Mouse (Mus musculus): ENCODE measurements at regions not wholly inside any gene's neighbourhood (a gene's known extent, or its start where the extent isn't known, plus 50 kb on each side); places are given as distances from the start of the nearest gene placed in this dataset.

DNA sequence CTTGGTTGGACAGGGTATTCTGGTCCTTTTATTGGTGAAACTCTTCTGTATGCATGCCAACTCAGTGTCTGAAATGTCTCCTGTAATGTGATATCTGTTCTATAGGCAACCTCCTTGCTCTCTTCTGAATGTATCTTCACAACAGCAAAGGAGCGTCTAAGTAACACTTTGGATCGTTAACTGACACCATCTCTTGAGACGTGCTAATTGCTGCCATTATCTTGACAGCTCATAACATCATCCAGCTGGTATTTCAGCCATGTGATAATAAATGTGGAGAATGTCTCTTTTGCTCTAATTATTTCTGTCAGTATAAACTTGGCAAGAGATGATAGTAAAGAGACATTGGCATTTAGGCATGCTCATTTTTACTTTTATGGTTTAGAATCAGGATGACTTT lies 68.8 kb upstream of the Col8a1 start:
- no peak for DNase-seq (ENCODE audit: low spot score)

- no peak for DNase-seq (ENCODE audit: low spot score)
Observed at GRCm38 (mm10) chr16:57845416-57845815, 90.9 kb upstream of the Col8a1 start.

DNA sequence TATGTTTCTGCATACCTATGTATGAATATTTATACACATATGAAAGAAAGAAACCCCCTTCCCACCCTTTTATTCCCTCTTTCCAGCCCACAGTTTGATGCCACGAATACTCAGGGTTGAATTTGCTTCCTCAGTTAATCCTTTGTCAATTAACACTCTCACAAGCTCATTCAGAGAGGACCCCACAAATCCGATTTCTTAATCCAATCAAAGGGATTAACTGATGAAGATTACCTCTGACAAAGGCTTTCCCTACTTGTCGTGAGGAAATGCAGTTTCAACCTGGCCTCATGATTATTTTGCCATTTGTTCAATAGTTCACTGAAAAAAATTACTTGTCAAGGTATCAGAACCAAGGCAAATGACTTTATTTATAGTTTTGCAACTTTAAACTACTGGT lies 91.8 kb upstream of the Col8a1 start:
- DNase-seq (ENCODE audit: low spot score): no peak

DNA sequence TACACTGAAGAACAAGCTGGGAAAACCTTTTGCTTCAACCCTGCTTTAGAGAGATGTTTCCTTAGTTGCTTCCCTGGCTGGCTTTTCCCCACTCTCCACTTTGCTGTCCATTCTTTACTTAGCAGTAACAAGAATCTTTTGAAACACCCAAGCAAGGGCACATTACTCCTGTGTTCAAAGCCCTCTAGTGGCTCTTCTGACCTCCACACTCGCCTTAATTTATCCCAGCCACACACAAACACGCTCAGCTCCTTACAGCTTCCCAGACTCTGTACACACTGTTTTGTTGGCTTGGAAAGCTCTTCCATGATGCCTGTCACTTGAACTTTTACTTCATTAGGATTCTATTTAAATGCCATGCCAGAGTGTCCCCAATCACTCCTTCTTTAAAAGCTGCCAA lies 97.3 kb upstream of the Col8a1 start:
- no peak for DNase-seq (ENCODE audit: low spot score)

- no peak for DNase-seq (ENCODE audit: low spot score)
Observed at GRCm38 (mm10) chr16:57852838-57853460, 98.4 kb upstream of the Col8a1 start.

DNA sequence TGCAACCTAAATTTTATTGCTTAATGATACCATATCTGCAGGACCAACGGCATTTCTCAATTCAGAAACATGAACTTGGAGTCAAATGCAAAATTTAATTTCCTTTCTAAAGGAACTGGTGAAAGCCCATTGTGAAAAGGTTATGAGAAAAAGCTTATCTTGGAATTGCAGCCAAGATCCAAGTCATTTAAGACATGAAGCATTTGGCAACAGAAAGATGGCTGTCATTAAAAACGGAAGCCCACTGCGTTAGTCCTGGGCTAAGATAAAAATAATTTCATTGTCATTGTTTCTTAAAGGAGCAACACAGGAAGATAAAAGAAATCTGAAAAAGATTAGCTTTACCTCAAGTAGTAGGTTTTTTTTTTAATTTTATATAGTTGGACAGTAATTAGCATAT lies 99.2 kb upstream of the Col8a1 start:
- DNase-seq (ENCODE audit: low spot score): no peak

DNA sequence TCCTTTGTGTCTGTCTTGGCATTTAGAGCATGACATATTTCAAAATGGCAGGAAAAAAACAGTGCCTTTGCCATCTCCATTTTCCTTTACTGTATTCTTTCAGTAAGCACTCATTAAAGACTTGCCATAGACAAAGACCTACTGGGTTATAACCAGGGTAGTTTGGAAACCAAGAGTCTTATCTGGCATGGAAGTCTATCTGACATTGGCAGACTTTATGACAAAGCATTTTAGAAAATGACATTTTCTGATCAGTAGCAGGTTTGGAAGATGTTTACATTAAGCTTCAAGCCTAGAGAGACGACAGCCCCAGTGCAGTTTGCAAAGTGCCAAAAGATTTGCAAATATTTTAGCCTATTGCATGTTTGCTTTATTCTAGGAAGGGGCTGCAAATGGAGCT lies 102.5 kb upstream of the Col8a1 start:
- no peak for DNase-seq (ENCODE audit: low spot score)

- no peak for DNase-seq (ENCODE audit: low spot score)
Observed at GRCm38 (mm10) chr16:57858151-57858764, 103.7 kb upstream of the Col8a1 start.

- DNase-seq (ENCODE audit: low spot score): no peak
Observed at GRCm38 (mm10) chr16:57858765-57859201, 104.2 kb upstream of the Col8a1 start.

DNA sequence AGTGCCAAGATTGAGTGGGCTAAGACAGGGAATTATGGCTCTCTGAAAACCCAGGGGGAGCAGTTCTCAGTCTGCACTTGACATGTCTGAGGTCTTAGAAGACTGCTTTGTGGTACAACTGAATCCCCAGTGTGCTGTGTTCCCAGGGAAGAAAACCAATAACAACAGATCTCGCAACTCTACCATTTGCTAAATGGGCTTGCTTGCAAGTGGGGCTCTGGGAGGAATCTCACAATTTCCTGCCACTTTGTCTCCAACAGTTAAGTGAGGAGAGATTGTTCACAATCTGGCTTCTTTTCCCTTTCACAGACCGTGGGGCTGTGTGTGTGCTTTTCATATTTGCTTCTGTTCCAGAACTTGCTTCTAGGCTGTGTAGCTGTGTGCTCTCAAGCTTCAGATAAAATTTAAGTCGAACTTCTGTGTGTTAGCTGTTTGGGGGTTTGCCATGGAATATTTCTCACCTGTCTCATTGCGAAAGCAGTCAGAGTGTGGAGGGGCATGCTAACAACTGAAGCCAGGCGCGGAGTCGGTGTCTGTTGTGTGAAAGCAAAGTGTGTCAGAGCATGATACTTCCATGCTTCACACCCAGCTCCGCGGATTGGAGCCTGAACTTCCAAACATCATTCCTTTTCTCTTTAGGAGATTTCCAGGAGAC lies 108.8 kb upstream of the Col8a1 start:
- DNase-seq (ENCODE audit: low spot score): no peak

GRCm38 (mm10) chr16:57876857-57877256 lies 122.3 kb upstream of the Col8a1 start:
- no peak for DNase-seq (ENCODE audit: low spot score)

DNA sequence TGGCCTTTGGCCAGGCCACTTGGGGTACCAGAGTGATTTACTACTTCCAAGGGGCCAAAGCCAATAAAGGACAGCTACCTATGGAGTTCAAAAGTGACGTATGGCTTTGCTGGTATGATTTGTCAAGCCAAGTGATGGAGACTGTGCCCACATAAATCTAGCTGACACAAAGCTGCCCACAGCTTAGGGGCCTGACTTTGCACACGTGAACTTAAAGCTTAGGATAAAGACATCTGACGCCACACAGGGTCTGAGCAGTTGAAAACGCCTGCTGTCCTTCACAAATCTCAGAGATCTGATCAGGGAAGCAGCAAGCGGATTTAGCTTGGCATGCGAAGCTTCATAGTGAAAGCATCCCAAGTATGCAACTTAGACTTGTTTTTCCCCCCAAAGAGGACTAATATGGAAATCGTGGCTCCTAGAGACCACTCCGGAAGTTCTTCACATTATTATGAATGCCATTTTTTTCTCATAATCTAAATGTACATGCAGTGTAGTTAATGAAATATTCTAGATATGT lies 127.1 kb upstream of the Col8a1 start:
- no peak for DNase-seq (ENCODE audit: low spot score)

DNA sequence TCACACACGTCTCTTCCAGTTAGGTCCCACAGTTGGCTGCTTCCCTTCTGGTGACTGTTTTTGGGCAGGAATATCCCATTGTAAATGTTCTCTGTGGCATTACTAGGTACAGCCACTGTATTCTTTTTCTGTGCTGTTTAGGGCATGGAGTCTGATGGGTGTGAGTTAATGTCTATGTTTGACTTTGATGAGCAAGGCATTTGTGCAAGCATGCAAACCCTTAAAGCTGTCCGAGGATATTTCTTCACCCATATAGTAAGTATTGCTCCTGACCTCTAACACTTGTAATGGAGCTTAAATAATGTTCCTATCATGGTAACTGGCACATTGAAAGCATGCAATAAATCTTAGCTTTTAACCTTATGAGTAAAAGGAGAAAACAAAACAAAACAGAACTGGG lies 133.6 kb upstream of the Col8a1 start:
- no peak for DNase-seq (ENCODE audit: low spot score)

DNA sequence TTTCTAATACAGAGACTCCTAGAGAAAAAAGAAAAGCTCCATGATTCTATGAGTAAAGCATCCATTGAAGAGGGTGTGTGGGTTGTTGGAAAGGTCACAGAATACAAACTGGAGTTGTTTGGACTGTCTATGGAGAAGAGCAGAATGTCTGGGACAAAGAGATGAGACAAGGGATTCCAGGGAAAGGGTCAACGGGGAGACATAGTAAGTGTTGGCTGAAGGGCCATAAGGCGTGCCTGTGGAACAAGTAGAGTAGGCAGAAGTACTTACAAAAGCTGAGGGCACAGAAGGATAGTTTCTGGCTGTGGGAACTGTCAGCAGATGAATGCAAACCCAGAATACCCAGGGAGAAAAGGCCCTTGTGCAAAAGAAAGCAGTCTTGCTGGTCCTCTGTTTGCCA lies 134.0 kb upstream of the Col8a1 start:
- DNase-seq (ENCODE audit: low spot score): no peak

GRCm38 (mm10) chr16:57890135-57890534 lies 135.6 kb upstream of the Col8a1 start:
- DNase-seq (ENCODE audit: low spot score): no peak

- no peak for DNase-seq (ENCODE audit: low spot score)
Observed at GRCm38 (mm10) chr16:57893111-57893510, 138.6 kb upstream of the Col8a1 start.

DNA sequence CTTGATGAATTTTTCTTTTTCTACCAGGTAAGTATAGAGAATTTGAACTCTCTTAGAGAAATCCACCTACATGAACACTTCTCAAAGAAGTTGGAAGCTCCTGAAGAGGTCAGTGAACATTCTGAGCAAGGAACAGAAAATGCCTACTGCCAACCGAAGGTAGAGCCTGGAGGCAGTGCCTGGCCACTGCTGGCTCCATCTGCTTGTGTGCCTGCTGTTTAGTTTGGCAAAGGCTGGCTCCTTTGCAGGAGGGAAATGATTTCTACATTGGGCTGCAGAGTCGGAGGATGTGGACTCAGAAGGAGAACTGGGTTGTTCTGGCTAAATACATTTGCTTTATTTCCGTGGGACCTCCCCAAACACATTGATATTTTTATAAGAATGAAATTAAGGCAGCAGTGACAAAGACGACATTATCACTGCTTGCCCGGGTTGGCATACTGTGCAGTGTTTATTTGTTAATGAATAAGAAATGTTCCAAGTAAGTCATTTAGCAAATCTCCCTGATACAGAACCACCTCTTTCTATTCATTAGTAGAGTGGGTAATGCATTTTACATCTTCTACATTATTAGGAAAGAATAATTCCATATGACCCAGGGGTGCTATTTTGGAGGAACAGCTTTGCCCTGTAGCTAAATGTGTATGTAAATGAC lies 139.3 kb upstream of the Col8a1 start:
- no peak for DNase-seq (ENCODE audit: low spot score)

DNA sequence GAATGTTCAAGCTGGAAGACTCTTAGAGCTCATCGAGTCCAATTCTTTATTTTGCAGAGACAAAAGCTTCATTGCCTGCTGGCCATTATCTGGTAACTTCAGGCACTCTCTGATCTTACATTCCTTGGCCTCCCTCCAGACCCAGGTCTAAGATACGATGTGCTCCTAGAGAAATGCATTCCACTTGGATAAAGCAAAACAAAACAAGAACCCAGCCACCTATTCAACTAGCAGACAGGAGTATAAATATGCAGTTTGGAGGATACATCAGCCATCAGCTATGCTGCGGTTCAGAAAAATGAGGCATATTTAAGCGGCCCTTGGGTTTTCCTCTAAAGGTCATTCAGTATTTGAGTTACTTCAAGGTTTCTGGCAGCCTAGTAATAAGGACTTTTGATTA lies 146.5 kb upstream of the Col8a1 start:
- DNase-seq (ENCODE audit: low spot score): no peak

GRCm38 (mm10) chr16:57902498-57902897 lies 148.0 kb upstream of the Col8a1 start:
- DNase-seq (ENCODE audit: low spot score): no peak

DNA sequence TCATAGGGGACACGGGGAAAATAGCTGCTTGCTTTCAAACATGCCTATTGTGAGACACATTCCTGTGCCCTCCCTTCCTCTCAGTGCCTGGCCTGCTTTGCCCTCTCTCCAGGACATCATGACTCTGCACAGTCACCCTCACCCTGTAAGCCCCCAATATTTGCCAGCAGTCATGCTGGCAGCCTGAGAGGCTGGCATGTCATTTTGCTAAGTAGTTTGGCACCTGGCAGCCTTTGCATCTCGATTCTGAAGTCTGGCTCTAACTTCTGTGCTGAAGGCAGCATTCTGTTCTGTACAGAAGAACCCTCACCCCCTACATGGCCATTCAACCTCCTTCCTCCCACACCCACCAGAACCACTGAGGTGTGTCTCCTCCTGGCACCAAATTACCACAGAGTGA lies 157.5 kb upstream of the Col8a1 start:
- DNase-seq (ENCODE audit: low spot score): no peak

DNA sequence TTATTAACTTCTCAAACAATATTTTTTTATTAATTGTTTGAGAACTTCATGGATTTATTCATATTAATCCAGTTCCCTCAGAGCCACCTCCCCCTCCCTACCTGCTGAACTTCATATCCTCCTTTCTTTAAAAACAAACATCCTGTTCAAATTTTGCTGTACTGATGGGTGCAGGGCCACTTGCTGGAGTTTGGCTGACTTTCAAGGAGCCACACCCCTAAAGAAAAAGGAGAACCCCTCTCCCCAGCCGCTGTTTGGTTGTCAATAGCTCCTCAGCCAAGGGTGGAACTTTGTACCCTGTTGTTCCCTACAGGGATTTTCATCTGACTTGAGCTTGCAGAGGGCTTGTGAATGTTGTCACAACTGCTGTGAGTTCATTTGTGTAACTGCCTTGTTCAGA lies 160.0 kb upstream of the Col8a1 start:
- no peak for DNase-seq (ENCODE audit: low spot score)

- no peak for DNase-seq (ENCODE audit: low spot score)
Observed at GRCm38 (mm10) chr16:57915451-57915850, 160.9 kb upstream of the Col8a1 start.
